Comparison of ENCODE assay signal across 19 mouse cellular contexts in genomic region chr5:106491771-106492170, GRCm38 (mm10). TPM values are rescaled to one million over a fixed set of nuclear protein-coding genes. Genes with fewer than 3 reads are reported as not detected.
"Had no signal": no experiment of that assay in that cellular context is flagged by ENCODE, and none has a peak within 500 bp of the region (broad histone marks: within the 10 kb centered on the region; RNA-seq: fewer than 3 reads in every experiment).

No protein-coding gene starts in this region.

- DNase-seq: kidney, adult 18-20 months; kidney, adult 9 months; kidney, postnatal 14 days; kidney, postnatal 4 days; liver; lung, adult 18-20 months; lung, postnatal 14 days; lung, postnatal 4 days; right cerebral cortex, postnatal 4 days; thymus, postnatal 25 days had no signal

- H3K9me3 ChIP-seq: limb, embryonic 10.5 days; limb, embryonic 13.5 days; liver, embryonic 12.5 days; liver, embryonic 15.5 days; lung, embryonic 15.5 days; midbrain, embryonic 13.5 days; stomach, embryonic 15.5 days had no signal

- H3K4me2 ChIP-seq: limb, embryonic 13.5 days; liver, embryonic 12.5 days; liver, embryonic 15.5 days; lung, embryonic 15.5 days; midbrain, embryonic 13.5 days; stomach, embryonic 15.5 days had no signal

- H3K9ac ChIP-seq: limb, embryonic 13.5 days; liver, embryonic 12.5 days; liver, embryonic 15.5 days; lung, embryonic 15.5 days; midbrain, embryonic 13.5 days; stomach, embryonic 15.5 days had no signal

- H3K4me1 ChIP-seq: liver, embryonic 12.5 days; liver, embryonic 15.5 days; lung, embryonic 15.5 days; stomach, embryonic 15.5 days had no signal

- H3K27me3 ChIP-seq: liver, embryonic 12.5 days; liver, embryonic 15.5 days; lung, embryonic 15.5 days; stomach, embryonic 15.5 days had no signal

- H3K4me3 ChIP-seq: limb, embryonic 10.5 days; limb, embryonic 13.5 days; liver, embryonic 12.5 days; liver, embryonic 15.5 days; lung, embryonic 15.5 days; midbrain, embryonic 13.5 days; stomach, embryonic 15.5 days had no signal

- ATAC-seq: liver, embryonic 12.5 days; midbrain, embryonic 13.5 days had no signal

- H3K36me3 ChIP-seq: limb, embryonic 10.5 days; limb, embryonic 13.5 days; liver, embryonic 12.5 days; liver, embryonic 15.5 days; lung, embryonic 15.5 days; midbrain, embryonic 13.5 days; stomach, embryonic 15.5 days had no signal

- H3K27ac ChIP-seq: limb, embryonic 10.5 days; limb, embryonic 13.5 days; liver, embryonic 12.5 days; liver, embryonic 15.5 days; lung, embryonic 15.5 days; midbrain, embryonic 13.5 days; stomach, embryonic 15.5 days had no signal

RNA-seq across cellular contexts. Expression of gene Barhl2, which starts 33.8 kb away (rescaled TPM):
- polyA plus RNA-seq: kidney, embryonic 16.5 days; limb, embryonic 10.5 days; limb, embryonic 13.5 days; liver, embryonic 12.5 days; liver, embryonic 15.5 days; lung, embryonic 15.5 days; stomach, embryonic 15.5 days; thymus, postnatal 0 days had no signal
